Mouse (Mus musculus) left cerebral cortex, adult 18-20 months (tissue): Measurements from ENCODE around the gene Sdk1. TPM values are rescaled to one million over a fixed set of nuclear protein-coding genes. Genes with fewer than 3 reads are reported as not detected.

Experiments
- DNase-seq, 2 experiments: peaks; one replicate each; pipeline ENCODE4 v3.0.0; 2021 to 2022; ENCODE audit warnings: low spot score in 2 of 2, mixed read lengths in 1 of 2
- total RNA-seq, 2 experiments: library from RNA; stranded (reverse); gene quantifications; 2 replicates each; pipeline ENCODE4 v1.2.3; 2021

Gene Sdk1
- total RNA-seq, 2 experiments from 2014 or later: 9.3 to 10.0 TPM

GRCm38 (mm10) chr5:142228957-142229810, 987.9 kb downstream of the Sdk1 start:
- DNase-seq: no peak

DNA sequence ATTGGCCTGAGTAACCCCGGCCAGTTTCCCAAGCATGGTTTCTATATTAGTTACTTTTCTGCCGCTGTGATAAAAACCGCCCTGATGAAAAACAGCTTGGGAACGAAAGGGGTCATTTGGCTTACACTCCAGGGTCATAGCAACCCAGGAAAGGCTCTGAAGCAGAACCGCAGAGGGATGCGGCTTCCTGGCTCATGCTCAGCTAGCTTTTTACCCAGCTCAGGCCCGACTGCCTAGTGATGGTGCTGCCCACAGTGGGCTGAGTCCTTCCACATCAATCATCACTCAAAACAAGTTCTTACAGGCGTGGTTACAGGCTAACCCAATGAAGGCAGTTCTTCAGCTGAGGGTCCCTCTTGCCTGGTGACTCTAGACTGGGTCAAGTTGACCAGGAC, 988.5 kb downstream of the Sdk1 start:
- no peak for DNase-seq

DNA sequence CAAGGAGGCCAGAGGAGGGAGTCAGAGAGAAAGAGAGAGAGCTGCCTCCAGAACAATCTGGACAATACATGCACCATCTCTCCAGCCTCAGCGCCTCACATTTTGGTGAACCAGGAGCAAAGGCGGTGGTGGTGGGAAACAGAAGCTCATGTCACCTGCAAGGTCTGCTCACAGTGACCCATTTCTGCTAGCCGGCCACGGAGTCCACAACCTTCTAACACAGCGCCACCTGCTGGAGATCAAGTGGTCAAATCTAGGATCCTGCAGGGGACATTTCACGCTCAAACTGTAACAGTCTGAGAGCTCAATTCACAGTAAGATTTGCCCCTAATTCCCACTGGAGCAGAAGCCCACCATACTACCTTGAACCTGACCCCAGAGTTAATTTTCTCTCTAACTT, 999.0 kb downstream of the Sdk1 start:
- DNase-seq: no peak

GRCm38 (mm10) chr5:142242597-142242996, 1001.3 kb downstream of the Sdk1 start:
- DNase-seq: no peak

DNA sequence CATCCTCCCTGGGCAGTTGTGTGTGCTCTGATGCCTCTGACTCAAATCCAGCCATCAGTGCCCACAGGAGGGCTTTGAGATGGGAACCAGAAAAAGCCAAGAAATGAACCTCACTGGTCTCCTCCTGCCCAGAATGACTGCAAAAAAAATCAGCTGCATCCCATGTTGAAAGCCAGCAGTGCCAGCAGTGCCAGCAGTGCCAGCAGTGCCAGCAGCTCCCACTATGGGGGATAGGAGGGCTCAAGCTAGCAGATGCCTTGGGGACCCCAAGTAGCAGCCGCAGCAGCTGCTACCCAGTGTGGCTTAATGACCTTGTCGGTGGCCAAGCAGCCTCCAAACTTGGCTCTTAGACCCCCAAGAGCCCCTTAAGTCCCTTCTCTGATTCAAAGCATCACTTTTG, 1001.8 kb downstream of the Sdk1 start:
- no peak for DNase-seq

DNA sequence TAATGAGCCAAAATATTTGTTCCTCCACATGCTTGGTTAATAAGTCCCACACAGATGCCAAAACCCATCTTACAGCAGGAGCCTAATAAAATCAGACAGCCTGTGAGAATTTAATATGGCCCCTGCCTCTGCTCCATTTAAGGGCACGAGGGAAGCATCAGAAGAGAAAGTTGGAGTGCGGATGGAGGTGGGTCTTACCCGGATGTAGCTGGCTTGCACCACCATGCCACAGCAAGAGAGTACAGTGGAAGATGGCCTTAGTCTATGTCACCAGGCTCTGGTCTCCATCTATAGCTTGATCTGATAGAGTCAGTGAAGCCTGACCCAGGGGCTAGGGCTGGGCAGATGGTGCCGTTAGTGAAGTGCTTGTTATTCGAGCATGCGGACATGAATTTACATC, 1014.9 kb downstream of the Sdk1 start:
- DNase-seq: no peak

GRCm38 (mm10) chr5:142258716-142259115, 1017.4 kb downstream of the Sdk1 start:
- DNase-seq: no peak

GRCm38 (mm10) chr5:142262060-142262459, 1020.8 kb downstream of the Sdk1 start:
- no peak for DNase-seq

Other genes starting within 250 kb of the Sdk1 start
- gene Card11, start 240.9 kb upstream of the Sdk1 start, total RNA-seq: under 1 TPM in 1 of 2 experiments, not detected in 1; 0.37 TPM